Mouse (Mus musculus) adipocyte (in vitro differentiated cells): ENCODE measurements around the gene Igf1.

Experiments
- DNase-seq: peaks from one replicate; pipeline ENCODE4 v3.0.0-alpha.2; 2016; ENCODE audit warnings: low spot score

The Igf1 gene

DNA sequence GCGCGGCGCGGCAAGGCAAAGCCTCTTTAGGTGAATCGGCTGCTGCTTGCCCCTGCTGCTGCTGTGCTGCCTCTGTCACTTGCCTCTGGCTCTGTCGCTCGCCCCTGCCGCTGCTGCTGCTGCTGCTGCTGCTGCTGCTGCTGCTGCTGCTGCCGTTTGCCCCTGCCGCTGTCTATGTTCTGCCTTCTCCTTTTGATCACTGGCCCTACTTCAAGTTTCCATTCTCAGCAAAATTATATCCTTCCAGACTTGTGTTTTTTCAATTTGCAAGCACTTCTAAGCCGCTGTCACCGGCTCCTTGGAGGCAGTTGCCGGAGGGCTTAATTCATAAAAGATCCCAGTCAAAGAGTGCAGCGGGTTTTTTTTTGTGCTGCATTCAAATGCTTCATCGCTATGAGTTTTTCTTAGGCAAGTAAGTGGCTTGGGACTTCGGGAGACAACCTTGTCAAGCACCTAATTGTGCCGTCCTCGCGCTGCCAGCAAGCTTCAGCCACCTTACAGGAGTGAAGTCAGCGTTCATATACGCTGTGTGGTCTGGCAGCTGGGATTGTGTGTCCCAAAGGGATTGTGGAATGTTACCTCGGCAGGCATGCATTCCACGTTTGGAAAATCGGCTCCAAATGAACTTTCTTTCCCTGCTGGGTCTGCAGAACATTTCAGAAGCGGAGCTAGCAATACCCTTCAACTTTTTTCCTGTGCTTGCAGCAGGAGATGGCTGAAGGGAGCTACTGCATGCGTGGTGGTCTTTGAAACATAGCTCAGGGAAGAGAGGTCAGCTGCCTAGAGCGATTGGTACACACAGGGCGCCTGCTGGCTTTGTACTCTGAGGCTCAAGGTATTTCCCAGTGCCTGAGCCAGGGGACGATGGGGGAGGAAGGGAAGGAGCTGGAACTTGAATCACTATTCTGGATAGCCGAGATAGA lies 2.4 kb downstream of the Igf1 start:
- DNase-seq: peak; percentile 45

GRCm38 (mm10) chr10:87861104-87861455 lies 3.0 kb downstream of the Igf1 start:
- DNase-seq: no peak

GRCm38 (mm10) chr10:87862899-87863298 lies 4.8 kb downstream of the Igf1 start:
- DNase-seq: peak; percentile 80

GRCm38 (mm10) chr10:87863326-87863725 lies 5.3 kb downstream of the Igf1 start:
- DNase-seq: no peak

- DNase-seq: no peak
These were observed 7.6 kb downstream of the Igf1 start for GRCm38 (mm10) chr10:87865712-87866111.

DNA sequence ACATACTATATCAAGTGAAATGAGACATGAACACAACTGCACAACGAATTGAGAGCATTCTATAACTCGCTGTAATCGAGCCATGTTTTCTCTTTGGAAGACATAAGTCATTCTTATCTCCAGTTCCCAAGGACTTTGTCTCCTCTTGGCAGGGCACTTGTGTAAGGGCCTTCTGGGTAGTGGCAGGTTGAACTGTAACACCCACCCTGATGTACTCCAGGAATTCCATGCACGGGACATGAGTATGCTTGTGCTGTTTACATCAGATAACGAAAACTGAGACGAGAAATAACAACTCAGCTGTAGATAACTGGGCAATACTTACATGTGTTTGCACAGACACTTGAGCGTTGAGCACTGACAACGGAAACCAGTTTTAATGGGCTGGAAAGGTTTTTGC lies 8.4 kb downstream of the Igf1 start:
- DNase-seq: no peak

- DNase-seq: no peak
These were observed 9.2 kb downstream of the Igf1 start for GRCm38 (mm10) chr10:87867217-87867616.

- no peak for DNase-seq
These were observed 9.6 kb downstream of the Igf1 start for GRCm38 (mm10) chr10:87867631-87868030.

DNA sequence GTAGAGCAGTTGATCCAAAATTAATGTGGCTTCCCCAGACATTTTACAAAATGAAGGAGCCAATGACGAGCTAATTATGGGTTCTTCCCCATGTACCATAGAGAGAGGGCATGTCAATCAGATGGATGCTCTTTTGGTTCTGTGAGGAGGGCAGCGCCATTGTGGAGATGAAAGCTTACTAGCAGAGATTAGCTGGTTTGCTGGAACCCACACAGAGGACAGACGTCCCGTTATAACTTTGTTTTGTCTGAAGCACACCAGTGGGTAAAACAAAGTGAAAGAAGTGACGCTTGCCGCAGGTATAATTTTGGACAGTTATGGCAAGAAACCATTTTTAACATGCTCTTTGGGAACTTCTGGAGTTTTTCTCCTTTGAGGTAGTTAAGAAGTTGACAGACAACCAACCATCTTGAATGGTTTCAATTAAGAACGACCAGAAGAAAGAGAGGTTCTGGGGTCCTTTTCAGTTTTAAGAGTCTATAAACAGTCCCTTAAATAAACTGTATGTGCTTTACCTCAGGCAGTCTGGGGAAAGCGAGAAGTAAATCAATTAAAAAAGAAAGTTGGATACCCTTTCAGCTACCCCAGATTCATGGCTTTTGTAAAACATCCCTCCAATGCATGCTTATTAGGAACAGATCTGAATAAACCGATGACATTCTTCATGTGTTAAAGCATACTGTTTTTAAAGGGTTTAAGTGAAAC lies 10.4 kb downstream of the Igf1 start:
- DNase-seq: no peak

- DNase-seq: no peak
These were observed 11.1 kb downstream of the Igf1 start for GRCm38 (mm10) chr10:87869151-87869550.

DNA sequence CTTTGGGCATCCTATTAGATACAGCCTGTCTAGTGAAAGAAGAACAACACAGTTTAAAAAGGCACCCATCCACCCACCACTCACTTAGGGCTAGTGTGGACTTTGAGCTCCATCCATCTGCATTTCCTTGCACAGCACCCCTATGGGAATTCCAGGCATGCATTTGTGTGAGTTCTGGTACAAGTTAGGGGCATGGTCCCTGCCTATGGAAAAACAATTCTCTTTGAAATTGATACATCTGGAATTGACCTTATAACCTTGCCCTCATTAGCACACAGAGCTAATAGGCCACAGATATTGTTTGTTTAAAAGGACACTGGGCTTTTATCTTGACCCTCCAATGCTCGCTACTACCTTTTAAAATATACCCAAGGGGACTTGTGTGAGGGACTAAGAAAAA lies 11.6 kb downstream of the Igf1 start:
- DNase-seq: no peak

DNA sequence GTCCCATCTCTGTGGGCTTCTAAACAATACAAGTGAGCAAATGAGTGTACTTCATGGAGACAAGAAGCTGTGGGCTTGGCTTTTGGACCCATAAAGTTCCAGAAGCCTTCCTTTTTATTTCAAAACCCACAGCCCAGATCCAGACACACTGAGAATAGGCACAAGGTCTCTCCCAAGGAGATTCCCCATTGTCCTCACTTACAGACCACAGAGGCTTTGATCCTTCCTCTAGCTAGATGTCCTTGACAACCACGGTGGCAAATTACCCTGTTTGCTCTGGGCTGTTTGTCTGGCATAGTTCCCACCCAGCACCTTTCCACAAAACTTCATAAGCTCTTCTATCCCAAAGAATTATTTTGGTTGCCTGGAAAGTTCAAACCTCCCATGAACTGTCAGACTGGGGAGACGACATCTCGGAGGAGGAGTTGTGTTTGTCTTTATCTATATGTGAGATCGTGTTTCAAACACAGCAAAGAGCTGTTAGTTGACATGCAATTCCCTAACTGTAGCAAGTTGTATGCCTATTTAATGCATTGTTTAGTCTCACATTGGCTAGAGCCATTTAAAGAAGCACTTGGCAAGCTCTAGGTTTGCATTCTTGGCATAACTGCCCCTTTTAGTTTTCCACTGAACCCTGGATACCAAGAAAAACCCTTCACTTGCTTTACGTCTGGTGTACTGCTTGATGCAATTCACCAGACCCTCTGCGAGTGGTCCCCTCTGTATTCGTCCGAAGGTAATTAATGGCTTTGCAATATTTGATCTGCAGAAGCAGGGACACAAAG lies 14.0 kb downstream of the Igf1 start:
- no peak for DNase-seq

- no peak for DNase-seq
These were observed 14.8 kb downstream of the Igf1 start for GRCm38 (mm10) chr10:87872854-87873253.

GRCm38 (mm10) chr10:87873516-87873915 lies 15.5 kb downstream of the Igf1 start:
- peak; percentile 65 for DNase-seq

DNA sequence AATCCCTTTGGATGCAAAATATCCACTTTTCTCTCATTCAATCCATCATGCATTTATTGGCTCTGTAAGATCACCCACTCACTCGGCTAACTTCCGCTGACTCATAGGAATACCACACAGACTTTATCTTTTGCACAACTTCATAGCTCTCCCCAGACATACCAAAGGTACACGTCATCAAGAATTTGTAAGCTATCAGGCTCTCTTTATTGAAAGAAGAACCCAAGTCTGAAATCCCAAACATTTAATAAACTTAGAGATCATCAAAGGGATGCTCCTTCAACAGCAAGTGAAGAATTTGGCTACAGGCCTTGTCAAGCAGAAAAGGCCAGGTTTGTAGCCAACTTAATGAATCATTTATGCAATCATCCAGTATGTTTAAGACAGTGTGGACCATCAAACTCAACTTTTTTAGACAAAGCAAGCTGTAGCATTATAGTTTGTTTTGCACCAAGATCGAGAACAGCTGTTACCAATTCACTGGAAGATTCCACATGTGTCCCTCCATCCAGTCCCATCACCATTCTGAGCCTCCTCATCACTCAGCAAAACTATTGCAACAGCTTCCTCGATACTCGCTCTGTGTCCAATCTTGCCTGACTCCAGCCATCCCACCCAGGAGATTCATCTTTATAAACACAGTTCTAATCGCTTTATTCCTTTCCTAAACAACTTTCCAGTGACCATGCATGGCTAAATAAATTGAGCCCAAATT lies 22.2 kb downstream of the Igf1 start:
- DNase-seq: no peak

DNA sequence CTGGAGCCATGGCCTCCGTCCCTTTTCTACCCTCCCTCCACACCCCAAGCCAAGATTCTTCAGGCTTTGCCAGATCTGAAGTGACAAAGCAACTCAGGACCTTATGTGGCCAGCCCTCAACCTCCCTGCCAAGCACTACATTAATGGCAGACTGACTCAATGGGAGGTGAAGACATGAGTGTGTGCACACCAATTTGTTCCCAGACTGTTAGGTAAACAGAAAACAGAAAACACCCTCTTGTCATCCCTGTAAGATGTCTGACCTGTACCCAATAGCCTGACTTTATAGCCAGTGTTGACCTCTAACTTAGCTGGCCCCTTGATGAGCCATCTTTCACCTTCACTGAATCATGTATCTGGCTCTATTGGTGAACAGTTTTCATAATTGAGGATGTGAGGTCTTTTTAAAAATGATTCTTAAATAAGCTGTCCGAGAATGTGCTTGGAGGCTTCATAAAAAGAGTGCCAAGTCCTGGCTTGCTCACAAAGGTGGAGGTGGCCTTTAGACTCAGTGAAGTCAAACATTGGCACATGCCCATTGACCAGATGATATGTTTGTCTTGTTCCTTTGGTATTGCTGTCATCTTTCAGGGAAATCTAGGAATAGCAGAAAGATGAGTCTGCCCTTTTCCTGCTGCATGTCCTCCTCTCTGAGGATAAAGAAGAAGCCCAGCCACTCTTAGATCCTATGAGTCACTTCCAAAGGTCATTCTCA lies 27.4 kb downstream of the Igf1 start:
- DNase-seq: no peak

- DNase-seq: no peak
These were observed 31.8 kb downstream of the Igf1 start for GRCm38 (mm10) chr10:87889850-87890249.

DNA sequence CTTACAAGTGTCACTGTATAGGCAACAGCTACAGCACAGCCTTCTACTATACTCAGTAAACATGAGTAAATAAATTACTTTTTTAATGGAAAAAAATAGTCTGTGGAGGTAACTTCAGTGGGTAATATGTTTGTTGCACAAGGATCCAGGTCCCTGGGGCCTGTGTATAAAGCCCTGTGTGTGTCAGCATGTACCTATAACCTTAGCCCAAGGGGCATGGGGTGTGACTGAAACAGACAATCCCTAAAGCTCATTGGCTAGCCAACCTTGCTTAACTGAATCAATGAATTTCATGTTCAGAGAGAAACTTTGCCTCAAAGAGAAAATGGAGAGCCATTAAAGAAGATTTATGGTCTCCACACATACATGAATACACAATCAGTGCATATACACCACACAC lies 34.2 kb downstream of the Igf1 start:
- DNase-seq: no peak

DNA sequence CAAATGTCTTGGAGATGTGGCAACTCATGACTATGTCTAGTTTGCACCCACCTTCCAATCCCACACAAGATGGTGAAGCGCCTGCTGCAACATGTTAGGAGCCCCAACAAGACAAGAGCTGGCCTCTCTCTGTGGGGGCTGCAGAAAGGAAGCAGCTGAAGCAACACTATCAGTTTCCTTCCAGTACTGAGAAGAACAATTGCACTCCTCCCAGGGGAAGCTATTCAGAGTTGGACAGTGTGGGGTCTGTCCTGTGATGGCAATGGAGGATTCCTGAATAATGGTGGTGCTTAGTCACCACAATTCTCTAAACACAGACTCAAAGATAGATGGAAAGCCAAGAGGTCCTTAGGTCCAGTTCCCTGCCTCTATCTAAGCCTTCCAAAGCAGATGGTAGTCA lies 35.2 kb downstream of the Igf1 start:
- no peak for DNase-seq

GRCm38 (mm10) chr10:87894461-87895120 lies 36.5 kb downstream of the Igf1 start:
- DNase-seq: no peak

DNA sequence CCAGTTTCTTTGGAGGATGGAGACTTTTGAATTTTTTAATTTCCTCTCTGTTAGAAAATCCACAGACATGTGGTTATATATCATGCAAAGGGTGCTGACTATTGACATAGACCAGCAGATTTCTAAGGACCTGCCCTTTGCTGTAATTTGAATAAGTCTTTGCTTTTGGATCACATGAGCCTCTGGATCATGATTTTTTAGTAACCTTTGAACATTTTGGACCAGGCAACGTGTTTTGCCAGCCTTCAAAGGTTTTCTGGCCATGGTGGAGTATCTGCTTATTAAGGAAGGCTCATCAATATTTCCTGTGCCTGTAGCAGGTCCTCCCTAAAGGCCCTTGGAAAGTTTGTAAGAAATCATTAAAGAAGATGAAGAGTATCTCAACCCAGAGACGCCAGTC lies 37.3 kb downstream of the Igf1 start:
- no peak for DNase-seq
